Mouse (Mus musculus) lung, postnatal 10 days (tissue): ENCODE measurements around the gene AC141477.1.

ENCODE experiments used
- DNase-seq: peaks from one replicate; pipeline ENCODE4 v3.0.0; 2021

AC141477.1 gene

DNA sequence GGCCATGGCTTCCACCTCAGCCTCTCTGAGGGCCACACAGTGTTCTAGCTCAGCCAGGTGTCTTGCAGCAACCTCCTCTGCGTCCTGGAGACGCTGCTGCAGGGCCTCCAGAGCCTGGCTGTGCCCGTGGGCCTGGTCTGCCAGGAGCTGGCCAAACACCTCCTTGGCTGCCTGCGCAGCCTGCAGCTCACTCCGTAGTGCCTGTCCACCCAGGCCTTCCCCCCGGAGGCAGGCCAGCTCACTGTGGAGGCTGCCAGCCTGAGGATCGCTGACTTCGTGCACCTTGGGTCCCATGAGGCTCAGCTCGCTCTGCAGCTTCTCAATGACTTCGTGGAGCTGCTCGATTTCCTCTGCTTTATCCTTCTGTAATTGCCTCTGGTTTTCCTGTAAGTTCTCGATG lies 47.6 kb downstream of the AC141477.1 start:
- no peak for DNase-seq

- peak; percentile 31 for DNase-seq
Observed at GRCm38 (mm10) chr10:76391786-76392185, 48.5 kb downstream of the AC141477.1 start.

GRCm38 (mm10) chr10:76391166-76391565 lies 49.1 kb downstream of the AC141477.1 start:
- no peak for DNase-seq
